Mouse (Mus musculus) embryonic fibroblast, embryonic 13.5 days (primary cell): Measurements from ENCODE around the gene Ugt1a7c.

Experiments
- CTCF ChIP-seq: IDR thresholded peaks from 2 replicates; pipeline ENCODE4 v1.5.1; 2011; ENCODE audit warnings: mild to moderate bottlenecking, control low read depth, low read length, moderate library complexity, borderline replicate concordance; ENCODE audit not compliant: insufficient read depth
- POLR2A ChIP-seq: IDR thresholded peaks from 2 replicates; pipeline ENCODE4 v1.6.1; 2011; ENCODE audit warnings: low read depth, mild to moderate bottlenecking, control low read depth, low read length, moderate library complexity

- no peak for TF ChIP-seq CTCF
- no peak for TF ChIP-seq POLR2A
Observed at GRCm38 (mm10) chr1:88226670-88227379, 132.0 kb downstream of the Ugt1a7c start, which contains the start of gene Mroh2a.
